Mouse (Mus musculus) liver, embryonic 16.5 days (tissue): ENCODE measurements at regions not wholly inside any gene's neighbourhood (a gene's known extent, or its start where the extent isn't known, plus 50 kb on each side); places are given as distances from the start of the nearest gene placed in this dataset.
A peak's percentile ranks its signal among the peaks of the same experiment; 100 is the strongest.

Source experiments
- ATAC-seq: fragments of 200-750 bp; cut with Nextera tagmentation; 2 replicates; pipeline ENCODE4 v1.8.0; 2017; ENCODE audit warnings: low read depth, mild to moderate bottlenecking, moderate number of reproducible peaks, moderate library complexity
- H3K27ac ChIP-seq: fragments of 300-500 bp; sonication (generic); 2 replicates; pipeline ENCODE4 v1.5.1; 2014; ENCODE audit warnings: mild to moderate bottlenecking, low read length
- H3K27me3 ChIP-seq: fragments of 300-500 bp; sonication (generic); 2 replicates; pipeline ENCODE4 v1.6.1; 2014; ENCODE audit warnings: low read depth, low read length, mixed read lengths; ENCODE audit not compliant: control insufficient read depth, insufficient read depth
- H3K36me3 ChIP-seq: fragments of 300-500 bp; sonication (generic); 2 replicates; pipeline ENCODE4 v1.6.1; 2014; ENCODE audit warnings: mild to moderate bottlenecking; ENCODE audit not compliant: control insufficient read depth, insufficient read depth
- H3K4me1 ChIP-seq: fragments of 300-500 bp; sonication (generic); 2 replicates; pipeline ENCODE4 v1.6.1; 2014; ENCODE audit warnings: low read depth, low read length, mixed read lengths; ENCODE audit not compliant: control insufficient read depth
- H3K4me2 ChIP-seq: fragments of 300-500 bp; sonication (generic); 2 replicates; pipeline ENCODE4 v1.6.1; 2014; ENCODE audit warnings: low read depth, low read length, mixed read lengths
- H3K4me3 ChIP-seq: fragments of 300-500 bp; sonication (generic); 2 replicates; pipeline ENCODE4 v1.5.1; 2014; ENCODE audit warnings: low read depth, mild to moderate bottlenecking, low read length
- H3K9ac ChIP-seq: fragments of 300-500 bp; sonication (generic); 2 replicates; pipeline ENCODE4 v1.6.1; 2014; ENCODE audit warnings: low read depth, low read length
- H3K9me3 ChIP-seq: fragments of 300-500 bp; sonication (generic); replicated peaks from 2 replicates; pipeline ENCODE4 v1.6.1; 2016; ENCODE audit warnings: low read length; ENCODE audit not compliant: control insufficient read depth
- WGBS: fragments of 180-500 bp; shearing (Covaris S2); extraction: QIAGEN DNeasy Blood & Tissue Kit; methylation state at CpG from one replicate; pipeline ENCODE4 v1.1.7; 2014; ENCODE audit not compliant: insufficient replicate concordance; 5-methylcytosine and 5-hydroxymethylcytosine counted together

GRCm38 (mm10) chr5:75461368-75461767, 113.3 kb upstream of the Kit start:
- WGBS, result 20% methylated on average over 5 of the region's 5 CpGs
- Histone ChIP-seq H3K4me2 (no peak overlapping the region), H3K27ac (peak overlapping the region; percentile 83; the same call in 1 of the 2 replicates), H3K9ac (no peak overlapping the region), H3K9me3 (no peaks in the 10 kb centered on the region), H3K4me1 (peaks cover 22% of the 10 kb centered on the region), H3K27me3 (no peaks in the 10 kb centered on the region), H3K4me3 (no peak overlapping the region), H3K36me3 (no peaks in the 10 kb centered on the region)
- ATAC-seq, result no peak

- H3K4me2 ChIP-seq, result no peak overlapping the region
- no peak for ATAC-seq
- no peak overlapping the region for H3K27ac ChIP-seq
- no peak overlapping the region for H3K4me3 ChIP-seq
- H3K9me3 ChIP-seq, result no peaks in the 10 kb centered on the region
- H3K4me1 ChIP-seq, result peaks cover 26% of the 10 kb centered on the region
- H3K9ac ChIP-seq, result no peak overlapping the region
- H3K27me3 ChIP-seq, result no peaks in the 10 kb centered on the region
- no peaks in the 10 kb centered on the region for H3K36me3 ChIP-seq
- WGBS, result 58% methylated on average over 4 of the region's 4 CpGs
Observed at GRCm38 (mm10) chr5:75463591-75463990, 111.1 kb upstream of the Kit start.

GRCm38 (mm10) chr5:75465701-75466100, 109.0 kb upstream of the Kit start:
- WGBS, result 64% methylated on average over 7 of the region's 7 CpGs
- Histone ChIP-seq H3K9me3 (no peaks in the 10 kb centered on the region), H3K4me2 (no peak overlapping the region), H3K4me3 (no peak overlapping the region), H3K27ac (no peak overlapping the region), H3K4me1 (peaks cover 11% of the 10 kb centered on the region), H3K9ac (no peak overlapping the region), H3K36me3 (no peaks in the 10 kb centered on the region), H3K27me3 (no peaks in the 10 kb centered on the region)
- ATAC-seq, result no peak

- ATAC-seq, result no peak
- H3K9me3 ChIP-seq, result no peaks in the 10 kb centered on the region
- H3K36me3 ChIP-seq, result no peaks in the 10 kb centered on the region
- peaks cover 5% of the 10 kb centered on the region; the same call in 1 of the 2 replicates for H3K4me1 ChIP-seq
- no peak overlapping the region for H3K4me2 ChIP-seq
- H3K27ac ChIP-seq, result no peak overlapping the region
- H3K9ac ChIP-seq, result no peak overlapping the region
- no peak overlapping the region for H3K4me3 ChIP-seq
- no peaks in the 10 kb centered on the region for H3K27me3 ChIP-seq
- 31% methylated on average over 4 of the region's 4 CpGs for WGBS
Observed at GRCm38 (mm10) chr5:75466941-75467340, 107.8 kb upstream of the Kit start.

- peaks cover 5% of the 10 kb centered on the region; the same call in 1 of the 2 replicates for H3K4me1 ChIP-seq
- 52% methylated on average over 6 of the region's 6 CpGs for WGBS
- ATAC-seq, result peak; percentile 75
- H3K36me3 ChIP-seq, result no peaks in the 10 kb centered on the region
- H3K9me3 ChIP-seq, result no peaks in the 10 kb centered on the region
- H3K4me2 ChIP-seq, result no peak overlapping the region
- H3K27me3 ChIP-seq, result no peaks in the 10 kb centered on the region
- H3K27ac ChIP-seq, result peak overlapping the region; percentile 56; the same call in 1 of the 2 replicates
- H3K9ac ChIP-seq, result no peak overlapping the region
- no peak overlapping the region for H3K4me3 ChIP-seq
Observed at GRCm38 (mm10) chr5:75467916-75468315, 106.8 kb upstream of the Kit start.

- no peaks in the 10 kb centered on the region for H3K9me3 ChIP-seq
- no peak overlapping the region for H3K9ac ChIP-seq
- no peaks in the 10 kb centered on the region for H3K36me3 ChIP-seq
- WGBS, result 50% methylated on average over 8 of the region's 8 CpGs
- H3K4me2 ChIP-seq, result no peak overlapping the region
- ATAC-seq, result no peak
- no peaks in the 10 kb centered on the region for H3K27me3 ChIP-seq
- no peak overlapping the region for H3K4me3 ChIP-seq
- H3K27ac ChIP-seq, result no peak overlapping the region
- H3K4me1 ChIP-seq, result peaks cover 5% of the 10 kb centered on the region; the same call in 1 of the 2 replicates
Observed at GRCm38 (mm10) chr5:75471010-75471409, 103.7 kb upstream of the Kit start.

- 26% methylated on average over 3 of the region's 3 CpGs for WGBS
- no peaks in the 10 kb centered on the region for H3K9me3 ChIP-seq
Observed at GRCm38 (mm10) chr5:75472484-75472883, 102.2 kb upstream of the Kit start.

GRCm38 (mm10) chr5:75475414-75475813, 99.3 kb upstream of the Kit start:
- no peak overlapping the region for H3K9ac ChIP-seq
- H3K4me2 ChIP-seq, result no peak overlapping the region
- no peak for ATAC-seq
- no peaks in the 10 kb centered on the region for H3K9me3 ChIP-seq
- no peaks in the 10 kb centered on the region; the same call in 1 of the 2 replicates for H3K4me1 ChIP-seq
- H3K36me3 ChIP-seq, result no peaks in the 10 kb centered on the region
- no peak overlapping the region for H3K4me3 ChIP-seq
- H3K27me3 ChIP-seq, result no peaks in the 10 kb centered on the region
- no peak overlapping the region for H3K27ac ChIP-seq
- 69% methylated on average over 4 of the region's 4 CpGs for WGBS

More at GRCm38 (mm10) chr5:75472484-75472883, 102.2 kb upstream of the Kit start:
- Histone ChIP-seq H3K9ac (no peak overlapping the region), H3K27me3 (no peaks in the 10 kb centered on the region), H3K27ac (no peak overlapping the region), H3K4me2 (no peak overlapping the region), H3K4me1 (no peaks in the 10 kb centered on the region), H3K4me3 (no peak overlapping the region), H3K36me3 (no peaks in the 10 kb centered on the region)
- ATAC-seq, result no peak

- Histone ChIP-seq H3K4me2 (no peak overlapping the region), H3K4me3 (no peak overlapping the region), H3K36me3 (no peaks in the 10 kb centered on the region), H3K9me3 (no peaks in the 10 kb centered on the region), H3K27ac (no peak overlapping the region), H3K9ac (no peak overlapping the region), H3K4me1 (no peaks in the 10 kb centered on the region; the same call in 1 of the 2 replicates), H3K27me3 (no peaks in the 10 kb centered on the region)
- 9% methylated on average over 1 of the region's 1 CpGs for WGBS
- no peak for ATAC-seq
Observed at GRCm38 (mm10) chr5:75478499-75478898, 96.2 kb upstream of the Kit start.
